Mouse (Mus musculus) liver, adult 2 months (tissue): Measurements from ENCODE around the gene Cyp1a2.

Source experiments
- CTCF ChIP-seq: fragments of 200-500 bp; IDR thresholded peaks from 2 replicates; pipeline ENCODE4 v1.5.1; 2011; ENCODE audit warnings: low read depth, low read length, control low read depth
- POLR2A ChIP-seq: fragments of 200-500 bp; IDR thresholded peaks from 2 replicates; pipeline ENCODE4 v1.6.1; 2011; ENCODE audit warnings: low read length, control low read depth; ENCODE audit not compliant: insufficient read depth; ENCODE audit errors: extremely low read depth

DNA sequence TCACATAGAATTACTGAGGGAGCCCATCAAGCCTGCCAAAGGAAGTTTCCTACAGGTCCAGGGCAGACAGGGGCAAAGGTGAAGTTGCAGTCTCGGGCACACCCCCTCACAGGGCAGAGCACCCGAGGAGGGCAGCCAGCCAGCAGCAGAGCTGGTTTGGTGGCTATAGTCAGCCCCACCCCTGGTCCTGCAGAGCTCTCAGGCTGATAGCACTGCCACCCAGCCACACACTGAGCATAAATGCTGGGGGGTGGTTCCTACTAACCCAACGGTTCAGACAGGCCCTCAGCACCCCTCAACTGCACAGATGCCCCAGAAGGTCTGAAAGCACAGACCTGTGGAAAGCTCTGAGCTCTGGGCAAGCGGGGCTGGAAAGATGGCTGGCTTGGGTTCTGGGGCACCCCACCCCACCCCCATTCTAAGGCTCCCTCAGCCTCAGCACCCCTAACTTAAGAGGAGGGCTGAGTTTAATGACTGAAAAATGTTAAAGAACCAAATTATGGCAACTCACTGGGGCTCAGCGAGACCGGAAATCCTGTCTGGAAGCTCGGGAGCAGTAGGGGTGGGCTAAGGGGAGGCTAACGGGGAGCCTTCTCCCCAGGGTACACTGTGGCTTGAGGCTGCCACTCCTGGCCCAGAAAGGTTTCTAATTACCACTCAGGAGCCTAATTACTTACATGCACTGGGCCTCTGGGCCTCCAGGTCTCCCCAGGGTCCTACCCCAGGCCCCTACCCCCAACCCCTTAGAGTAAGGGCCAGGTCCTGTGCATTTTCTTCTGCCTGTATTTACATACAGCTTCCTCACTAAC is 44.6 kb downstream of the Cyp1a2 start:
- no peak for TF ChIP-seq POLR2A
- TF ChIP-seq CTCF: no peak
